Mouse (Mus musculus): ENCODE data around the gene Inpp5a.
A peak's percentile ranks its signal among the peaks of the same experiment; 100 is the strongest.

Inpp5a gene

GRCm38 (mm10) chr7:139388670-139389212 is at the start of gene Inpp5a:
Gene Inpp5a (plus strand): TSS chr7:139389109.
- DNase-seq (ENCODE audit: low read depth, low spot score), result peak; percentile 92

- no peak for DNase-seq (ENCODE audit: low read depth, low spot score)
Measured at GRCm38 (mm10) chr7:139339184-139339583, 49.7 kb upstream of the Inpp5a start.

GRCm38 (mm10) chr7:139341020-139341660 is 47.8 kb upstream of the Inpp5a start:
- no peak for DNase-seq (ENCODE audit: low read depth, low spot score)

- DNase-seq (ENCODE audit: low read depth, low spot score), result no peak
Measured at GRCm38 (mm10) chr7:139342809-139343208, 46.1 kb upstream of the Inpp5a start.

GRCm38 (mm10) chr7:139347051-139347450 is 41.9 kb upstream of the Inpp5a start:
- DNase-seq (ENCODE audit: low read depth, low spot score), result no peak

GRCm38 (mm10) chr7:139350606-139351005 is 38.3 kb upstream of the Inpp5a start:
- DNase-seq (ENCODE audit: low read depth, low spot score), result no peak

- DNase-seq (ENCODE audit: low read depth, low spot score), result no peak
Measured at GRCm38 (mm10) chr7:139354370-139355139, 34.4 kb upstream of the Inpp5a start.

GRCm38 (mm10) chr7:139357043-139357442 is 31.9 kb upstream of the Inpp5a start:
- DNase-seq (ENCODE audit: low read depth, low spot score), result no peak

- DNase-seq (ENCODE audit: low read depth, low spot score), result no peak
Measured at GRCm38 (mm10) chr7:139359906-139360305, 29.0 kb upstream of the Inpp5a start.

GRCm38 (mm10) chr7:139360890-139361559 is 27.9 kb upstream of the Inpp5a start:
- DNase-seq (ENCODE audit: low read depth, low spot score), result no peak

- DNase-seq (ENCODE audit: low read depth, low spot score), result no peak
Measured at GRCm38 (mm10) chr7:139361799-139362198, 27.1 kb upstream of the Inpp5a start.

- no peak for DNase-seq (ENCODE audit: low read depth, low spot score)
Measured at GRCm38 (mm10) chr7:139362514-139362913, 26.4 kb upstream of the Inpp5a start.

GRCm38 (mm10) chr7:139363281-139364004 is 25.5 kb upstream of the Inpp5a start:
- DNase-seq (ENCODE audit: low read depth, low spot score), result no peak

- no peak for DNase-seq (ENCODE audit: low read depth, low spot score)
Measured at GRCm38 (mm10) chr7:139364005-139364557, 24.8 kb upstream of the Inpp5a start.

- no peak for DNase-seq (ENCODE audit: low read depth, low spot score)
Measured at GRCm38 (mm10) chr7:139364936-139365830, 23.7 kb upstream of the Inpp5a start.

- DNase-seq (ENCODE audit: low read depth, low spot score), result no peak
Measured at GRCm38 (mm10) chr7:139366131-139366530, 22.8 kb upstream of the Inpp5a start.

GRCm38 (mm10) chr7:139366549-139366948 is 22.4 kb upstream of the Inpp5a start:
- no peak for DNase-seq (ENCODE audit: low read depth, low spot score)

- DNase-seq (ENCODE audit: low read depth, low spot score), result no peak
Measured at GRCm38 (mm10) chr7:139368218-139368617, 20.7 kb upstream of the Inpp5a start.

GRCm38 (mm10) chr7:139368722-139369380 is 20.1 kb upstream of the Inpp5a start:
- no peak for DNase-seq (ENCODE audit: low read depth, low spot score)

Measured in c-Kit-negative CD71-positive TER-119-positive erythroid progenitor cells, embryonic 14.5 days (primary cell).